In the genomic region with DNA sequence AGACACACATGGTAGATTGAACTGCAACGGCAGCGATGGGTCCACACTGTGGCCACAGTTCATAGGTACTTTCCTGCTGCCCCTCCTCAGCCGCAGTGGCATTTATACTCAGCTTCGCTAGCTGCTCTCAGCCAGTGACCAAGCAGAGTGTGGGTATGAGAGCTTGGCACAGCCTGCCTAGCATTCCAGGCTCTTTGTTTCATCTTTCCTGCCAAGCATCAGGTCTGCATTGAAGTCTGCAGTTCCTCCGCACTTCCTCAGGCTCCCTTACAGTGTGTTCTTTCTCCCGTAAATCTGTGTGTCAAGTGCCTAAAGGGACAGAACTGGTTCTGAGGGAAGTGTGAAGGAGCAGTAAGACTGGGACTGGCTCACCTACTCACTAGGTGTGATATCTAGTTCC, we compare ENCODE assay signal across 25 mouse cellular contexts.
DNase-seq lines count a peak whose midpoint lies in the region; ATAC-seq and TF ChIP-seq lines count a peak whose summit lies in the region.
"Had no signal": no experiment of that assay in that cellular context is flagged by ENCODE, and none has a peak within 500 bp of the region (broad histone marks: within the 10 kb centered on the region; RNA-seq: fewer than 3 reads in every experiment).

No protein-coding gene starts in this region.

- no peaks in the 10 kb centered on the region for H3K27me3 ChIP-seq in forebrain, embryonic 14.5 days (replicated peaks; ENCODE audit: control insufficient read depth, insufficient read depth, low read length)
- H3K27me3 ChIP-seq in forebrain, postnatal 0 days (ENCODE audit: insufficient read depth, low read length), result no peaks in the 10 kb centered on the region
- no peaks in the 10 kb centered on the region for H3K27me3 ChIP-seq in heart, adult 2 months (ENCODE audit: control insufficient read depth, insufficient read depth, low read length)
- no peaks in the 10 kb centered on the region for H3K27me3 ChIP-seq in lung, postnatal 0 days (replicated peaks; ENCODE audit: insufficient read depth, low read length)
- H3K27me3 ChIP-seq: embryonic facial prominence, embryonic 13.5 days; heart, embryonic 15.5 days; hindbrain, embryonic 12.5 days had no signal

- no peaks in the 10 kb centered on the region for H3K79me2 ChIP-seq in heart, adult 2 months (replicated peaks; ENCODE audit: control insufficient read depth, insufficient read depth, low read length)

- TF ChIP-seq CTCF in forebrain, postnatal 0 days (IDR thresholded peaks at IDR 0.05; ENCODE audit: low read depth), result no peak
- TF ChIP-seq CTCF in heart, adult 2 months (IDR thresholded peaks at IDR 0.05), result no peak
- TF ChIP-seq CTCF in lung, postnatal 0 days (IDR thresholded peaks at IDR 0.05), result no peak

- peaks cover 9% of the 10 kb centered on the region for H3K4me1 ChIP-seq in forebrain, embryonic 14.5 days (ENCODE audit: control insufficient read depth, insufficient read depth, low read length)
- H3K4me1 ChIP-seq in forebrain, postnatal 0 days (ENCODE audit: insufficient read depth), result 0 out of 2 replicates have a peak, but pooled peaks cover 4% of the 10 kb centered on the region
- H3K4me1 ChIP-seq in heart, adult 2 months (ENCODE audit: control insufficient read depth, insufficient read depth, low read length), result no peaks in the 10 kb centered on the region; the same call in 1 of the 2 replicates
- H3K4me1 ChIP-seq in lung, postnatal 0 days (ENCODE audit: insufficient read depth, low read depth, low read length), result no peaks in the 10 kb centered on the region; the same call in 1 of the 2 replicates
- H3K4me1 ChIP-seq: embryonic facial prominence, embryonic 13.5 days; hindbrain, embryonic 12.5 days had no signal

- no peak overlapping the region for H3K9ac ChIP-seq in forebrain, embryonic 14.5 days (ENCODE audit: low read length)
- H3K9ac ChIP-seq in forebrain, postnatal 0 days, result no peak overlapping the region
- no peak overlapping the region for H3K9ac ChIP-seq in heart, adult 2 months (ENCODE audit: low read depth, low read length)
- no peak overlapping the region for H3K9ac ChIP-seq in lung, postnatal 0 days (replicated peaks; ENCODE audit: low read depth)
- H3K9ac ChIP-seq: embryonic facial prominence, embryonic 13.5 days; forebrain, embryonic 13.5 days; heart, embryonic 15.5 days; hindbrain, embryonic 12.5 days had no signal

- ATAC-seq in forebrain, embryonic 14.5 days, result no peak
- no peak for ATAC-seq in forebrain, postnatal 0 days
- ATAC-seq in lung, postnatal 0 days, result peak; percentile 37; the same call in 1 of the 2 replicates
- ATAC-seq: CD4-positive, CD25-positive, alpha-beta regulatory T cell, adult 4 months; forebrain, embryonic 13.5 days; hindbrain, embryonic 16.5 days; inflammation-experienced regulatory T-cells, adult 6 months had no signal

- 68% methylated on average over 6 of the region's 6 CpGs for WGBS in forebrain, embryonic 14.5 days
- WGBS in forebrain, postnatal 0 days, result 56% methylated on average over 6 of the region's 6 CpGs
- WGBS in heart, adult 2 months, result 74% methylated on average over 6 of the region's 6 CpGs
- 78% methylated on average over 6 of the region's 6 CpGs for WGBS in lung, postnatal 0 days

- H3K36me3 ChIP-seq in forebrain, embryonic 14.5 days (ENCODE audit: control insufficient read depth, insufficient read depth, low read length), result no peaks in the 10 kb centered on the region
- no peaks in the 10 kb centered on the region for H3K36me3 ChIP-seq in forebrain, postnatal 0 days (ENCODE audit: insufficient read depth)
- H3K36me3 ChIP-seq in heart, adult 2 months (ENCODE audit: control insufficient read depth, insufficient read depth, low read length), result no peaks in the 10 kb centered on the region
- no peaks in the 10 kb centered on the region for H3K36me3 ChIP-seq in lung, postnatal 0 days (ENCODE audit: insufficient read depth, low read length)
- H3K36me3 ChIP-seq: embryonic facial prominence, embryonic 13.5 days; G1E; heart, embryonic 10.5 days; heart, embryonic 15.5 days; hindbrain, embryonic 12.5 days had no signal

- no peak overlapping the region for H3K27ac ChIP-seq in forebrain, embryonic 14.5 days (ENCODE audit: low read depth, low read length)
- no peak overlapping the region for H3K27ac ChIP-seq in forebrain, postnatal 0 days (ENCODE audit: low read depth, low read length)
- H3K27ac ChIP-seq in heart, adult 2 months, result no peak overlapping the region
- H3K27ac ChIP-seq in lung, postnatal 0 days (ENCODE audit: low read length), result no peak overlapping the region
- H3K27ac ChIP-seq: embryonic facial prominence, embryonic 13.5 days; forebrain, embryonic 13.5 days; gastrocnemius, adult 2 months; heart, embryonic 10.5 days; heart, embryonic 15.5 days; hindbrain, embryonic 12.5 days had no signal

- 0 out of 2 replicates have a peak, but pooled peaks have one; percentile 14 for TF ChIP-seq EP300 in heart, adult 2 months (IDR thresholded peaks at IDR 0.05; ENCODE audit: insufficient read depth, low read depth, low read length)
- TF ChIP-seq EP300 in lung, postnatal 0 days (IDR thresholded peaks at IDR 0.05), result no peak

- H3K4me2 ChIP-seq in forebrain, embryonic 14.5 days (ENCODE audit: low read length), result no peak overlapping the region
- H3K4me2 ChIP-seq in forebrain, postnatal 0 days (ENCODE audit: low read depth), result no peak overlapping the region
- H3K4me2 ChIP-seq in lung, postnatal 0 days (replicated peaks; ENCODE audit: low read depth, low read length), result no peak overlapping the region
- H3K4me2 ChIP-seq: embryonic facial prominence, embryonic 13.5 days; forebrain, embryonic 13.5 days; heart, embryonic 15.5 days; hindbrain, embryonic 12.5 days had no signal

- TF ChIP-seq POLR2A in heart, adult 2 months (IDR thresholded peaks at IDR 0.05; ENCODE audit: insufficient read depth, low read depth, low read length), result no peak

- intact Hi-C loops in heart, adult 2 months (cut with DNase I), result no loop called here
- intact Hi-C loops in heart, postnatal 14 days (cut with DNase I), result no loop called here

- no peak overlapping the region for H3K4me3 ChIP-seq in forebrain, embryonic 14.5 days (ENCODE audit: low read depth, low read length)
- no peak overlapping the region for H3K4me3 ChIP-seq in forebrain, postnatal 0 days (ENCODE audit: low read depth, low read length)
- H3K4me3 ChIP-seq in heart, adult 2 months, result no peak overlapping the region
- H3K4me3 ChIP-seq in lung, postnatal 0 days (ENCODE audit: low read depth, low read length), result no peak overlapping the region
- H3K4me3 ChIP-seq: embryonic facial prominence, embryonic 13.5 days; forebrain, embryonic 13.5 days; gastrocnemius, adult 2 months; heart, embryonic 10.5 days; heart, embryonic 15.5 days; hindbrain, embryonic 12.5 days had no signal

- DNase-seq in forebrain, embryonic 14.5 days (ENCODE audit: low spot score), result peak; percentile 40
- DNase-seq in forebrain, postnatal 0 days, result no peak
- no peak for DNase-seq in heart, adult 2 months
- DNase-seq in heart, postnatal 14 days, result no peak
- no peak for DNase-seq in lung, postnatal 0 days (ENCODE audit: low spot score)
- no peak for DNase-seq in lung, postnatal 14 days
- DNase-seq in thymus, postnatal 4 days, result no peak
- DNase-seq: adrenal gland, postnatal 10 days; B cell, adult 2 months; cerebellum, adult 18-20 months; cerebellum, adult 9-11 months; cerebellum, postnatal 36 days; gastrocnemius, adult 2 months; gastrocnemius, postnatal 25 days; heart, postnatal 4 days; kidney, adult 18-20 months had no signal

- H3K9me3 ChIP-seq in forebrain, embryonic 14.5 days (replicated peaks; ENCODE audit: control insufficient read depth, low read length), result no peaks in the 10 kb centered on the region
- no peaks in the 10 kb centered on the region for H3K9me3 ChIP-seq in forebrain, postnatal 0 days (ENCODE audit: low read length)
- no peaks in the 10 kb centered on the region for H3K9me3 ChIP-seq in lung, postnatal 0 days (ENCODE audit: low read length)
- H3K9me3 ChIP-seq: embryonic facial prominence, embryonic 13.5 days; forebrain, embryonic 13.5 days; G1E; heart, embryonic 10.5 days; heart, embryonic 15.5 days; hindbrain, embryonic 12.5 days had no signal
